Mouse (Mus musculus) megakaryocyte progenitor cell, adult 5-6 weeks (primary cell): Measurements from ENCODE around the gene Calcrl. TPM values are rescaled to one million over a fixed set of nuclear protein-coding genes. Genes with fewer than 3 reads are reported as not detected.
"Not testable (repeated sequence)": the region's sequence is repeated elsewhere in the genome, so short reads cannot be mapped to it uniquely, and the experiment has no call there.

Experiments used
- ATAC-seq: replicated peaks from 2 replicates; pipeline ENCODE4 v1.8.0; 2016; ENCODE audit warnings: mild to moderate bottlenecking, moderate TSS enrichment, inconsistent platforms; ENCODE audit not compliant: poor library complexity
- total RNA-seq, 2 experiments: library from RNA; stranded (forward) in 1 of 2; stranded (reverse) in 1 of 2; fragments of 157-497, 149-512 nt in 1 of 2; fragments of 200-1000 nt in 1 of 2; gene quantifications; 2 replicates each; pipeline versions ENCODE4 v1.2.3 to v1.2.4; 2015 to 2017

Gene Calcrl
- total RNA-seq, 2 experiments from 2014 or later = 17.5 to 41.4 TPM

GRCm38 (mm10) chr2:84389075-84389474 lies 36.1 kb downstream of the Calcrl start:
- no peak for ATAC-seq

DNA sequence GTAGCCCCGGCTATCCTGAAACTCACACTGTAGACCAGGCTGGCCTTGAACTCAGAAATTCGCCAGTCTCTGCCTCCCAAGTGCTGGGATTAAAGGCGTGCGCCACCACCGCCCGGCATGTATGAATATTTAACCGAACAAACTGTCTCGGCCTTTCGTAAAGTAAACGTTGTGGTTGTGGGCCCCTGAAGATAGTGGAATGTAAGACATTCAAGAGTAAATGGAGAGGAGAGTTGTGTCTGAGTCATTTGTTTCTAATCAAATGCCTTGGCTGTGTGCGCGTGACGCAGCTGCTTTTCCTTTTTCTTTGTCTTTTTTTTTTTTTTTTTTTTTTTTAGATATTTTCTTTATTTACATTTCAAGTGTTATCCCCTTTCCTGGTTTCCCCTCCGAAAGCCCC lies 36.7 kb downstream of the Calcrl start:
- not testable (repeated sequence) for ATAC-seq

DNA sequence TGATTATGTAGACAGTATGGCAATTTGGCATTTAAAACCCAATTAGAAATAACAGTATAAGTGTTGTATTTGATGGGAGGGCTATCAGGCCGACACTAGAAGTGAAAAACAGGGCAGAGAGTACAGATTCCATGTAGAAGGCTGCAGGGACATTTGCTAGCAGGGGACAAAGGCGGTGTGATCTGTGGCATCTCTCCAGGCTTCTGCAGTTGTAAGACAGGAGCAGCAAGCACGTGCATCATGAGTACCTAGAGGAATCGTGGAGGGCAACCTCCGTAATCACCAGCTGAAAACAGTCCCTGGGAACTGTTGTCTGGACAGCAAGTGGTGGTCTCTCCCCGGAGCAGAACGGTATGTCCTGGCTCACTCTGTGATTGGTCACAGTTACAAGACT lies 37.2 kb downstream of the Calcrl start:
- peak; percentile 20; the same call in 1 of the 2 replicates for ATAC-seq

GRCm38 (mm10) chr2:84387394-84388022 lies 37.7 kb downstream of the Calcrl start:
- peak; percentile 49; the same call in 1 of the 2 replicates for ATAC-seq

- ATAC-seq = no peak
Measured at GRCm38 (mm10) chr2:84386563-84387393, 38.4 kb downstream of the Calcrl start.

DNA sequence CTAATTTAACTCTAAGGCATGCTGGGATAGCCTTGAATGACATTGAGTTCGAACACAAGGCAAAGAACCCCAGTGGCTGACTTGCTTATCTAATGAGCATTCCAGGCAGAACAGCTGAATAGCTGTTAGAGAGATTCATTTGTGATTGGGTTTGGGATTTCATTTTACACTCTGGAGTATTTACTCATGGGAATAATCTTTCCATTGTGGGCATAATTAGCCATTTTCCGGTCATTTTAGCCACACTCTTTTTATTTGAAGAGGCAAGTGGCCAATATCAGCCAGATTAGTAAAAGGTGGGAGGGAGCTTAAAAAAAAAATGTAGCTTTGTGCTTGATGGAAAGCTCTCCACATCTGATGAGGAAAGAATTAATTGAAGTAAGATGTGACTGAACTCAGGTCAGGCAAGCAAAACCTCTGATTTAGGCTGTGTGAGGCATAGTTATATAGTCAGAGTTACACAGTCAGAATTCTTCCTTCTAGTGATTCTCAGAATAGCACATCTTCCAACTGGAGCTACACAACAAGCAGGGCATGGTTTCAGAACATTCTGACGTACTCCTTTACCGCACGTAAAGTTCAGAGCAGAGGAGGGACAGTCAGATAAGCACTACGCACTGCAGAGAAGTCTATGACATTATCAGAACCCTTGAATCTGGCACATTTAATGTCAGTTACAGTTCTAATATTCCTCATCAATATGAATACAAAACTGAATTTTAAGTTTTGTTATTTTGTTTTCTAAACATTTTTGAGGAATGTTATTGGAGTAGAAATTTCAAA lies 40.1 kb downstream of the Calcrl start:
- ATAC-seq = peak; percentile 23; the same call in 1 of the 2 replicates

GRCm38 (mm10) chr2:84383828-84384227 lies 41.4 kb downstream of the Calcrl start:
- peak; percentile 78 for ATAC-seq

GRCm38 (mm10) chr2:84382556-84382955 lies 42.7 kb downstream of the Calcrl start:
- no peak for ATAC-seq

GRCm38 (mm10) chr2:84381997-84382396 lies 43.2 kb downstream of the Calcrl start:
- peak; percentile 65 for ATAC-seq

DNA sequence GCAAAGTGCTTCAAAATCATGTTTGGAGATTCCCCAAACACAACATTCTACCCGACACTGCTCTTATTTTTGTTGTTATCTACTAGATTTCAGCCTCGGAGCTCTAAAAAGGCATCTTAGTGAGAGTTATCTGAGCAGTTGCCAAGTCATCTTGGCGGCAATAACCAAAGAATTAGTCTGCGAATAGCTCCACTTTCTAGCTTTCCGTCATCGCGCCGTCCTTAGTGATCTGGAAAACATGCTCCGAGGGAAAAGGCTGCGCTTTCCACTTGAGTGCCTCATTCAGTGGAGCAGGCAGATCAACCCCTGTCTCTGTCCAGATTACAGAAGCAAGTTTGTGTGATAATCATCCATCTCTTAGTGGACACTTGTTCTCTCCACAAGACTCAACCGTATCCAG lies 44.4 kb downstream of the Calcrl start:
- no peak for ATAC-seq

- no peak for ATAC-seq
Measured at GRCm38 (mm10) chr2:84378678-84379077, 46.5 kb downstream of the Calcrl start.

- ATAC-seq = peak; percentile 97
Measured at GRCm38 (mm10) chr2:84369256-84369655, 56.0 kb downstream of the Calcrl start.

- ATAC-seq = 0 out of 2 replicates have a peak, but pooled peaks have one; percentile 24
Measured at GRCm38 (mm10) chr2:84366742-84367141, 58.5 kb downstream of the Calcrl start.

GRCm38 (mm10) chr2:84365266-84365665 lies 59.9 kb downstream of the Calcrl start:
- no peak for ATAC-seq

DNA sequence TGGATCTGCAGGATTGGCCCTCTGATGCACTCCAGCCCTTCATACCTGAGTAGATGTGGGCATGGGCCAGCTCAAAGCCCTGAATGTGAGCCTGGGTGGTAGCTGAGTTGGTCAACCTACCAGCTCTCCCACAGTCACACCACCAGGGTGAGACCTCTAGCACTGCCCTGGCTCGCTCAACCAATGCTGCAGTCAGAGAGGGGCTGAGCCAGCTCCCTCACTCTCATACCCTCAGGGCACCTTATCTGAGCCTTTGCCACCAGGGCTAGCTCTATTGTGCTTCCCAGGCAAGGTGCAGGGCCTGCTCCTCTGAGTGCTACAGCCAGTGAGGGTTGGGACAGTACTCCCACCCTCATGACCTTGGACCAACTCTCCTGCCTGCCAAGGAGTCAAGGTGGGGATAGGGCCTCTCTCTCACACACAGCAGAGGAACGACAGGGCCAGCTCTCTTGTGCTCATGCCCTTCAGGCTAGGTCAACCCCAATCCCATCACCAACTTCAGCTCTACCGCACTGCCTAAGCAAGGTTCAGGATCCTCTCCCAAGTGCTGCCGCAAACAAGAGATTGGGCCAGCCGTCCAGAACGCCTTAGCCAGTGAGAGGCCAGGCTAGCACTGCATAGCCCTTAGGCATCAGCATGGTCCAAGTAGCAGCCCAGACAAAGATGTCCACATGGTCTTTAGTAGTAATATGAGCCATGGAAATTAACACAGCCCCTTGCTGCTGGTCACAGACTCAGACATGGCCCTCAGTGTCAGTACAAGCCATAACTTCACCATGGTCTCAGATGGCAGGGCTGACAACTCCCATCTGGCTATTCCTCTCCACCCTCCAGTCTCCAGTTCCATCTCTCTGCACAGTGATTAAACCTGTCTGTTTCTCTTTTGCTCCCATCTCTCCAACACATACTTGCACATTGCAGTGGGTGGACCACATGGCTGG lies 62.2 kb downstream of the Calcrl start:
- no peak for ATAC-seq

- ATAC-seq = peak; percentile 69
Measured at GRCm38 (mm10) chr2:84358690-84359343, 66.4 kb downstream of the Calcrl start.

GRCm38 (mm10) chr2:84355281-84355680 lies 69.9 kb downstream of the Calcrl start:
- peak; percentile 46 for ATAC-seq

GRCm38 (mm10) chr2:84347376-84347775 lies 77.8 kb downstream of the Calcrl start:
- no peak for ATAC-seq

DNA sequence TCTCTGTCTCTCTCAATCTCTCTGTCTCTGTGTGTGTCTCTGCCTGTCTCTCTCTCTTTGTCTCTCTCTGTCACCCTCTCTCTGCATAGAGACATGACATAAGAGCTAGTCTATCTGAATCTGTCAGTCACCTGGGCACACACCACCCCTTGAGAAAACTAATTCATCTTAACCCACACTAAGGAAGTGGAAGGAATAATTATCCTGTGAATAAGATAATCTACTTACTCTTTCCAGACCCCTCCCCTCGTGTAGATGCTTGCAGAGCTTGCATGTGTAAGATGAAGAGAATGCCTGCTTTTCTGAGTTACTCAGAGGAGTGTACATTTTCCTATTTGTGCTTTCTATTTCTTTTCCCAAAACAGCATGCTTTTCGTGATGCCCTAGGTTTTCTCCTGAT lies 81.5 kb downstream of the Calcrl start:
- no peak for ATAC-seq
